Mouse (Mus musculus) cerebellum, adult 8-10 months (tissue): ENCODE data around the gene Fbxo47.

Experiments
- DNase-seq: peaks from one replicate; pipeline ENCODE4 v3.0.0; 2022

Gene Fbxo47

DNA sequence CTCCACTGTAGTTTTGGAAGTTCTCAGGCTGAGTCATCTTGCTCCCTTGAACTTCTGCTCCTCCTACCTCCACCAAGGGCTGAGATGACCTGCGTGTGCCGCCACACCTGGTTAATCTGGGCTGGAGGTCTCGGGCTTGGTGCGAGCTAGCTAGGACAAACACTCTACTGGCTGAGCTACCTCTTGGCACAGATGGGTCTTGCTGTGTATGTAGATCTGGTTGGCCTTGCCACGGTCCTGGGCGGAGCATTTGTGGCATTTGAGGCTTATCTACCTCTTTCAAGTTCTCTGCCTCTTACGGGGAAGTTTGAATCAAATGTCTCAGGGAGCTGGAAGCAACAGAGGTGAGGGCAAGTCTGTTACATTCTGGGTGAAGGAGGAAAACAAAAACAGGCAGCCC, 73.6 kb downstream of the Fbxo47 start:
- no peak for DNase-seq

DNA sequence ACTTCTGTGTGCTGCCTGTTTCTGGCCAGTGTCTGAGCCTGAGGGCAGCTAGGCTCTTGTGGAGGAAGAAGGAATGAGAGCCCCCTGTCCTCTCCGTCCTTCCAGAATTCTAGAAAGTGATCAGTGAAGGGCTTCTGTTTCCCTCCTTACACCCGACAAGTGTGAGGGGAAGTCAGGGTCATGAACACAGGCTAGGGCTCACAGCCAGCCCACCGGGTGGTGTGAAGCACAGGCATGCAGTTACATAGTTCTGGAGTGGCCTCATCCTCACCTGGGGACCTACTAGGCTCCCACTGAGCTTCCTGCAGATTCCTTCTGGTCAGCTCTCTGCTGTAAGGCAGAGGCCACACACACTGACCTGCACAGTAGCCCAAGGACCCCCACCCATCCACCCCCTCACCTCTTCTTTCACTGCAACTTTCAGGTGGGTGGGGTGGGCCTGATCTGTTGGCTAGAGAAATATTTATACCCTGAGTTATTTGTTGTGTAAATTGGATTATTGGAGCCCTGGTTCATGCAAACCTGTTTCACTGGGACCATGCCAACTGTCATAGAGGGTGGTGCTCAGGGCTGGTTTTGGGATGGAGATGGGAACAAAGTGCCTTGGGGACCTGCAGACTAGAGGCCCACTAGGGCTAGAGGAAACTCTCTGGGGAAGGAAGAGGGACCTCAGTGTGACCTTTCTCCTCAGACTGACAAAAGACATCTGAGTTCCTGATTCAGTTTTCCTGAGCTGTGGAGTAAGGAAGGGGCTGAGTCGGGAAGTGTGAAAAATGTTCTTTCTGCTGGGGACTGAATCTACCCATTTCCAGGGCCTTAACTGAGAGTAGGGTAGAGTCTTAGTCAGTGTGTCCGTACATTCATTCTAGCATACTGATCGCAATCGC, 74.5 kb downstream of the Fbxo47 start:
- DNase-seq = no peak

DNA sequence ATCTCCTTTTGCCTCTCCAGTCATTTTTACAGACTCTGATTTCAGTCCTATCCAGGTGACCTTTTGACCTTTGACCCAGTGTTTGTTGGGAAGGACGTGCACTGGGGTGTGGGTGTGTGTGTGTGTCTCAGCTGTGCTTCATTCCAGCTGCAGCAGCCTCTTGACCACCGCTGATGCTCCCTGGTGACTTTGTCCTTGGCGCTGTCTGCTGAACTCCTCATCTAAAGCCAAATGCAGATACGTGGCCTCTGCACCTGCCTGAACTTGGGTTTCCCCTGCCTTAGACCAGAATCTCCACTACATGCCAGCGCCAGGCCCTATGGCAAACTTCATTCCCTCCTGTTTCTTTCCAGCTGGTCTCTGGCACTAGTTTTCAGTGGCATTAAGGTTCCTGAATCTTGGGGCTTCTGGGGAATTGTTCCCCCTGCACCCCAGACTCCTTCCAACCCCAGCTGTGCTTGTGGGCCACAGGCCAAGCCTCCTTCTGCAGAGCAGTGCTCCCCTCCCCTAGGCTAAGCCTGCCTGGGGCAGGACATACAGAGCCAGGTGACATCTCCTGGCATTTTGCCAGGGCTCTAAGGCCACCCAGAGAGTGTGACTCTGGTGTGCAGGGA, 75.2 kb downstream of the Fbxo47 start:
- peak; percentile 63 for DNase-seq

DNA sequence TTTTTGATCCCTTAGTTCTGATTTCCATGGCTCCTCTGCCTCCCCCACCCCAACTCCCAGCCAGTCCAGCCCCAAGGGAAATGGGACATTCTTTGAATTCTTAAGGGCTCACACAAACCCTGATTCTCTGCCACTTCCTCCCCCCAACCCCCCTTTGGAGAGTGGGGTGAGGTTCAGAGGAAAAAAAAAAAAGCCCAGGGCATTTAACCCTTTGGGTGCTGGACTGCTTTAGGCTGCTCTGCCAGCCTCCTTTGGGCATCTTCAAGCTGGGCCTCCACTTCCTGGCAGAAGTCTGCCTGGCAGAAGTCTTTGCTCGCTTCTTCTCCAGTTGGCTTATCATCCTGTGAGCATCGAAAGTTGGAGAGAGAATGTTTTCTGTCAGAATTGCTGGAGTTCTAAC, 75.9 kb downstream of the Fbxo47 start:
- DNase-seq = no peak

DNA sequence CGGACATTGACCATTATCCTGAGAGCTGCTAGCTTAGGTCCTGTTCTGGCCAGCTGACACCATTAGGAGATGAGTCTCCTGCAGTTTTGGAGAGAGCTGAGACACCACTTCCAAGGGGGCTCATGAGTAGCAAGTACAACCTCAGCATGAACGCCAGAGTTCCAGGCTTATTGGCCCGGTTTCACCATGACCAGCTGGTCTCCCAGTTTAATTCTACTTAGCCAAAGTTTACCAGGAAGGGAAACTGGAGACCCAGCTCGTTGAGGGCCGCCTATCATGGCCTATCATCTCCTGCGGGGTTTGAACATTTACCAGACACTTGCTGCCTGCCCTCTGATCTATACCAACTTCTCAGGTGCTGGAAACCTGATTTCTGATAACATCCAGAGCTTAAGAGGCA, 76.3 kb downstream of the Fbxo47 start:
- DNase-seq = no peak

DNA sequence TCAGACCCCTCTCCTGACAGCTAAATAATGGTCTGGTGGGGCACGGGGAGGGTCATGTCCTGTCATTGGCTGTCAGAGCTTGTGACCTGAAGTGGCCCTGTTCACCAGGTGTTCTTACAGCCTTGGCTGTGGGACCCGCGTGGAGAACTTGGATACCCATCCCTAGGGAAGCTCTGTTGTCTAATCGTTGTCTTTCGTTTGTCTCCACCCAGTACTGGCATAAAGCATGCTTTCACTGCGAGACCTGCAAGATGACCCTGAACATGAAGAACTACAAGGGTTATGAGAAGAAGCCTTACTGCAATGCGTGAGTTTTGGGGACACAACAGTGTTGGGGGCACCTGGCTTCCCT, 77.4 kb downstream of the Fbxo47 start:
- DNase-seq = no peak

DNA sequence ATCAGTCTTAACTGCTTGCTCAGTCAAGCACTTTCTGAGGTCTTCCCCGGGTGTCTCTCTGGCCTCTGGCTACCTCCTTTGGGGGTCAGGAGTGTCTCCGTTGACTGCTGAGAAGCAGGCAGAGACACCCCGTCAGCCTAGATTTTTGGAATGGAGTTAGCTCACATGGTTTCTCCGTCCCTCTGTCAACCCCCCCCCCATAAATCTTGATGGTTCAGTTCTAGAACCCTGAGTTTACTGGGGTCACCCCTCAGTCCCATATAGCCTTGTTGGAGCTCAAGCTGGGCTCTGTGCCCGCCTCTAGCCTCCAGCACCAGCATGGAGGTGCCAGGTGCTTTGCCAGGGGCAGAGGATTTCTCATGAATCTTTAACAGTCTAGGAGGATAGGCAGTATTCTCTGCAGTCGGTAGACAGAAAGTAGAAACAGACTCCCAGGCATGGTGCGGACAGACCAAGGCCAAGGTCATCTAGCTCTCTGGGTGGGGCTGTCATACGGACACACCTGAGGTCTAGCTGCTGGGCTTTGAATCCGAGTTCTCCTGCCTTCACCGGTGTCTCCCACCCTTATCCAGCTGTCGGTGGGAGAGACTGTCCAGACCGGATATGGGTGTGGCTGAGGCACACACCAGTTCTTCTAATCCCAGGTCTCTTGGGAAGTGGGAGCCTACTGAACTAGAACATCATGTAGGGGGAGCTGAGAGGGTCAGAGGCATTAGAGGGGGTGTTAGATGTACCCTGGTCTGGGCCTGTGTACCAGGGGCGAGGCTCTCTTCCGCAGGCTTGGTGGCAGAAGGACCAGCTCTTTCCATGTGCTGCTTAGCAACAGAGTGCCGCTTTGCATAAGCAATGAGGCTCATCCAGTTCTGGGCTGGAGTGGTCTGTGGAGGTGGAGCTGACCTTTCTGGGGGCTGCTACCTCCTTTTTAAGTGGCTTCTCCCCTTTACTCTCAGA, 78.0 kb downstream of the Fbxo47 start:
- no peak for DNase-seq

DNA sequence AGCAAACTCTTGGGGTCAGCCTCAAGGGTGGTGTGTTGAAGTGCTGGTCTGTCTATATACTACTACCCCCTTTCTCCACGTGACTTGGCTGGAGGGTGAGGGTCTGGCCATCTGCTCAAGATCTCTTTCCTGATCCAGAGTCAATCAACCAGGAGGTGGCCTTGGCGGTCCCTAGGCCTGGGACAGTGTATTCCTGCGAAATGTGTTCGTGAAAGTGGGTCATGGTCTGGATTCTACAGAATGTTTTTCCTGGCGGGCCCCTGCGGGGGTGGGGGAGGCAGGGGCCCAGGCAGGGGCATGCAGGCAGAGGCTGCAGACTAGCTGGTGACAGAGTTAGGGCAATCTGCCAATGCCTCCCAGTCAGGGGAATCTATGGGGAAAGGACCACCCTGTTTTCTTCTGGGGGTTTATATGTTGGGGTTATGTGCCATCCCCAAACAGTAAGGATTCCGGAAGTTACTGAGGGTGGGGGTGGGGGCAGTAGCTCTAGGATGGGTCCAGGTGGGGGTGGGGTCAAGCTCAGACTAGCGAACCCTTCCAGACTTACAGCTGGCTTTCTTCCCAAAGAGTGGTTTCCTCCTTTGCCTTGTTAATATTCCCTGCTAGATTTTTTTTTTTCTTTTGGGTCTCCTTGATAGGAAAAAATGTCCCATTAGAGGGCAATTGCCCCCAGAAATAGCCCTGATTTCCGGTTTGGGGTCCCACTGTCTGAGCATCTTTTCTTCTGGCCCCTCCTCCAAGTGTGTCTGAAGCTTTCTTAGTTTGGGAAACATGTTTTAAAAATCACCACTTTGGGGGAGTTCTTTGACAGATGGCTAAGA, 78.9 kb downstream of the Fbxo47 start:
- DNase-seq = no peak

DNA sequence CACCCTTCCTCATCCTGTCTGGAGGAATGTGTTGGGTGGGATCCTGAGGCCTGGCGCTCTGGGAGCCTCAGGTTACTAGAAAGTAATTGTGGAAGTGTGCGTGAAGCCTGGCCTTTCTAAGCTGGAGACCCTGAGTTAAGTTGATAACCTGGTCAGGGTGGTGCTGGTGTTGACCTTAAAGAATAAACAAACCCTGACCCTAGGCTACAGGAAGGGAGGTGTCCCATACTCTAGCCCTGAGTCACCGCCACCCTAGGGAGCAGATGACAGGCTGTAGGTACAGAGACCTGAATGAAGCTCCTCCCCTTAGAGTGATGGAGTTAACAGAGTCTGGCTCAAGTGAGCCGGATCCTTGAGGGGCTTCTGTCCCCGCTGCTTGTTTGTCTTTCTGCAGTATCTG, 80.1 kb downstream of the Fbxo47 start:
- DNase-seq = no peak
